Mouse (Mus musculus) megakaryocyte, embryonic 14.5 days (primary cell): ENCODE data around the gene Fam173b.

ENCODE experiments used
- FLI1 ChIP-seq: IDR thresholded peaks from 2 replicates; pipeline ENCODE4 v1.6.1; 2012; ENCODE audit warnings: low read length, inconsistent platforms, mixed read lengths
- GATA1 ChIP-seq: IDR thresholded peaks from 3 replicates; pipeline ENCODE4 v1.6.1; 2012; ENCODE audit warnings: mixed read lengths, low read length, inconsistent platforms, borderline replicate concordance

GRCm38 (mm10) chr15:31663074-31663473 lies 61.4 kb downstream of the Fam173b start:
- TF ChIP-seq GATA1 (no peak), FLI1 (no peak)
